Mouse (Mus musculus): Measurements from ENCODE around the gene Cdc42ep1. TPM values are rescaled to one million over a fixed set of nuclear protein-coding genes. Genes with fewer than 3 reads are reported as not detected.

The Cdc42ep1 gene
- polyA plus RNA-seq, 1 experiment = not detected

DNA sequence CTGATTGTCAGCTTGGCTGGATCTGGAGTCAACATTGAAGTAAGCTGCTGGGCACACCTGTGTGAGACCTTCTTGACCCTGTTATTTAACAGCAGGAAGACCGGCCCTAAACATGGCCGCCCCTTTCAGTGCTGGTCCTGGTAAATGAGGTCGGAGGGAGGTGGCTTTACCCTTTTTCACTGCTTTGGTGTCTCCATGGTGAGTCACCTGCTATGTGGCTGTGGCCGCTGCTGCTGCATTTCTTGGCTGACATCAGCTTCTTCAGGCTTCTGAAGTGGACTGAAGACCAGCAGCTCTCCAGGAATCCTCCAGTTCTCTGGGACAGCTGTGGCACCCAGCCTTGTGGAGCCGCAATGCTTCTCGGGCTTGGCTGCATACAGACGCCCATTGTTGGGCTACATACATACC lies 26.4 kb downstream of the Cdc42ep1 start:
- peak overlapping the region; percentile 62; the same call in 1 of the 2 replicates for H3K27ac ChIP-seq (ENCODE audit: insufficient read depth, low read depth, low read length)
- TF ChIP-seq CTCF (IDR thresholded peaks at IDR 0.05; ENCODE audit: insufficient read depth, low read depth, low read length) (no peak), POLR2A (IDR thresholded peaks at IDR 0.05; ENCODE audit: insufficient read depth, low read depth, low read length) (no peak)
- 45% methylated on average over 7 of the region's 7 CpGs for WGBS
- peaks cover 12% of the 10 kb centered on the region for H3K4me1 ChIP-seq (ENCODE audit: control insufficient read depth, insufficient read depth, low read length)
- no peak overlapping the region for H3K4me3 ChIP-seq (ENCODE audit: insufficient read depth, low read depth, low read length)

DNA sequence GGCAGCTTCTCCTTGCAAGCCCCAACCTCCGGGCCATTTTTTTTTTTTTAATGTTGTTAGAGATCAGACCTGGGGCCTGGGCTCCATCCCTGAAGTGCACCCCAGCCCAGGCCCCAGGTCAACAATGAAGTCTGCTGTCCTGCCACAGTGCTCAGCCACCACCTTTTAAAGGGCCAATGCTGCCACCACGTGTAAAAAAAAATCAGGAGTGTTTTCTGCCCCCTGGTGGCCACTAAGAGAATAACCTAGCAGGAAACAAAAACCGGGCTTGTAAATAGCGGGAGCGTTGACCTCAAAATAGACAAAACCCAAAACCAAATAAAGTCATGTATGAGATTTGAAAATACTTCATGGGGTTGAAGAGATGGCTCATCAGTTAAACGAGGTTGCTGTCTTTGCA lies 27.4 kb downstream of the Cdc42ep1 start:
- Histone ChIP-seq H3K4me1 (ENCODE audit: control insufficient read depth, insufficient read depth, low read length) (peaks cover 15% of the 10 kb centered on the region), H3K27ac (ENCODE audit: insufficient read depth, low read depth, low read length) (no peak overlapping the region), H3K4me3 (ENCODE audit: insufficient read depth, low read depth, low read length) (no peak overlapping the region)
- 21% methylated on average over 6 of the region's 6 CpGs for WGBS
- no peak for TF ChIP-seq POLR2A (IDR thresholded peaks at IDR 0.05; ENCODE audit: insufficient read depth, low read depth, low read length)
- peak; percentile 64 for TF ChIP-seq CTCF (IDR thresholded peaks at IDR 0.05; ENCODE audit: insufficient read depth, low read depth, low read length)

DNA sequence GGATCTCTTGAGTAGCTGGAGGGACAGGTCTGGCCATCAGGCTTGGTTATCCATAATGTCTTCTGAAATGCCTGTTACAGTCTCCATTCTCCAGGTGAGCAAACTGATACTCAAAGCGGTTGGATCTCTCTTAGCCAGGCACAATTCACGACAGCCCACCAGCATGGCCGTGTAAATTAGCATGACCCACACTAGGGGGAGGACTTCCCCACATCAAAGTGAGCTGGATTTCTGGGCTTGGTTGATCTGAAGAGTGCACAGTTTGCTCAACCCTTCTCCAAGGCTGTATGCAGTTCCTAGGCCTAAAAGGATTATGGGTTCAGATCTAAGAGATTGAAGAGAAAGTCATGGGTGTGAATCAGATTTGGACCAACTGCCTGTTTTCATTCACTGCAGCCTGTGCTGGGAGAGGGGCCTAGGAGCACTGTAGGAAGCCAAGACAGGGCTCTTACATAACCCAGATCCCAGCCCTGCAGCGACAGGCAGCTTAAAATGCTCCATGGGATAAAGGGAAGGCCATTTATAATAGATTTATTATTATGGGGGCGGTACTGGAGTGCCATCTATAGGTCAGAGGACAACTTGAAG lies 29.7 kb downstream of the Cdc42ep1 start:
- no peak overlapping the region for H3K27ac ChIP-seq (ENCODE audit: insufficient read depth, low read depth, low read length)
- 59% methylated on average over 5 of the region's 5 CpGs for WGBS
- no peak for TF ChIP-seq POLR2A (IDR thresholded peaks at IDR 0.05; ENCODE audit: insufficient read depth, low read depth, low read length)
- no peak for TF ChIP-seq CTCF (IDR thresholded peaks at IDR 0.05; ENCODE audit: insufficient read depth, low read depth, low read length)

GRCm38 (mm10) chr15:78873803-78874435 lies 31.5 kb downstream of the Cdc42ep1 start:
- no peak overlapping the region for H3K4me3 ChIP-seq (ENCODE audit: insufficient read depth, low read depth, low read length)
- TF ChIP-seq CTCF (IDR thresholded peaks at IDR 0.05; ENCODE audit: insufficient read depth, low read depth, low read length) (no peak), POLR2A (IDR thresholded peaks at IDR 0.05; ENCODE audit: insufficient read depth, low read depth, low read length) (no peak)
- H3K27ac ChIP-seq (ENCODE audit: insufficient read depth, low read depth, low read length) = no peak overlapping the region
- peaks cover 23% of the 10 kb centered on the region for H3K4me1 ChIP-seq (ENCODE audit: control insufficient read depth, insufficient read depth, low read length)
- 39% methylated on average over 13 of the region's 13 CpGs for WGBS

More for the DNA sequence above, 29.7 kb downstream of the Cdc42ep1 start:
- Histone ChIP-seq H3K4me1 (ENCODE audit: control insufficient read depth, insufficient read depth, low read length) (peaks cover 24% of the 10 kb centered on the region), H3K4me3 (ENCODE audit: insufficient read depth, low read depth, low read length) (no peak overlapping the region)

GRCm38 (mm10) chr15:78874989-78875388 lies 32.6 kb downstream of the Cdc42ep1 start:
- TF ChIP-seq POLR2A (IDR thresholded peaks at IDR 0.05; ENCODE audit: insufficient read depth, low read depth, low read length) (no peak), CTCF (IDR thresholded peaks at IDR 0.05; ENCODE audit: insufficient read depth, low read depth, low read length) (no peak)

GRCm38 (mm10) chr15:78875537-78875936 lies 33.1 kb downstream of the Cdc42ep1 start:
- WGBS = 54% methylated on average over 5 of the region's 5 CpGs
- TF ChIP-seq CTCF (IDR thresholded peaks at IDR 0.05; ENCODE audit: insufficient read depth, low read depth, low read length) (no peak), POLR2A (IDR thresholded peaks at IDR 0.05; ENCODE audit: insufficient read depth, low read depth, low read length) (no peak)
- H3K27ac ChIP-seq (ENCODE audit: insufficient read depth, low read depth, low read length) = peak overlapping the region; percentile 97
- no peak overlapping the region; the same call in 1 of the 2 replicates for H3K4me3 ChIP-seq (ENCODE audit: insufficient read depth, low read depth, low read length)
- H3K4me1 ChIP-seq (ENCODE audit: control insufficient read depth, insufficient read depth, low read length) = peaks cover 37% of the 10 kb centered on the region

More at GRCm38 (mm10) chr15:78874989-78875388, 32.6 kb downstream of the Cdc42ep1 start:
- H3K27ac ChIP-seq (ENCODE audit: insufficient read depth, low read depth, low read length) = peak overlapping the region; percentile 97
- H3K4me1 ChIP-seq (ENCODE audit: control insufficient read depth, insufficient read depth, low read length) = peaks cover 33% of the 10 kb centered on the region
- 57% methylated on average over 8 of the region's 8 CpGs for WGBS
- no peak overlapping the region for H3K4me3 ChIP-seq (ENCODE audit: insufficient read depth, low read depth, low read length)

DNA sequence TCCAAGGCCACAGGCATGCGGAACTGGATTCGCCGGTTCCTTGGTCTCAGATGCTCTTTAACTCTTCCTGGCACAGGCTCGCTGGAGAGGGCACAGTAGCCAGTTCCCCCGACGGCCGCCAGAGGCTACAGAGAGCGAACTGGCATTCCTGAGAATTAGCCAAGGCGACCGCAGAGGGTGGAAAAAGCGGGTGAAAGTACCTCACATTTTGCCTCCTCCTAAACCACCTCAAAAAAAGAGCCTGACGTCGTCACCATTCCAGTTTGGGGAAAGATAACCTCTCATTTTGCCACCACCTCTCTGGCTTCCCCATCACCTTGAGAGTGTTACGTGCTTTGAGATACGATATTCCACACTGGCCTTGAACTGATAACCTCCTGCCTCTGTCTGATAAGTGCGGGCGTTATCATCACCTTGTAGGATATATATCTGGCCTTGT lies 33.9 kb downstream of the Cdc42ep1 start:
- under 1% methylated on average over 17 of the region's 17 CpGs for WGBS
- TF ChIP-seq CTCF (IDR thresholded peaks at IDR 0.05; ENCODE audit: insufficient read depth, low read depth, low read length) (peak; percentile 76), POLR2A (IDR thresholded peaks at IDR 0.05; ENCODE audit: insufficient read depth, low read depth, low read length) (no peak)
- H3K4me3 ChIP-seq (ENCODE audit: insufficient read depth, low read depth, low read length) = peak overlapping the region; percentile 91; the same call in 1 of the 2 replicates
- peak overlapping the region; percentile 97 for H3K27ac ChIP-seq (ENCODE audit: insufficient read depth, low read depth, low read length)
- peaks cover 37% of the 10 kb centered on the region for H3K4me1 ChIP-seq (ENCODE audit: control insufficient read depth, insufficient read depth, low read length)

GRCm38 (mm10) chr15:78876991-78877809 lies 34.8 kb downstream of the Cdc42ep1 start, which contains the start of gene Gga1:
Gga1 (plus strand) TSS chr15:78877190.
- peaks cover 37% of the 10 kb centered on the region for H3K4me1 ChIP-seq (ENCODE audit: control insufficient read depth, insufficient read depth, low read length)
- under 1% methylated on average over 80 of the region's 95 CpGs for WGBS

More at GRCm38 (mm10) chr15:78876991-78877809, 34.8 kb downstream of the Cdc42ep1 start, which contains the start of gene Gga1:
- Histone ChIP-seq H3K4me3 (ENCODE audit: insufficient read depth, low read depth, low read length) (peak within 1 kb of the TSS; percentile 91), H3K27ac (ENCODE audit: insufficient read depth, low read depth, low read length) (peak within 1 kb of the TSS; percentile 97)
- TF ChIP-seq POLR2A (IDR thresholded peaks at IDR 0.05; ENCODE audit: insufficient read depth, low read depth, low read length) (peak; percentile 38; the same call in 1 of the 2 replicates), CTCF (IDR thresholded peaks at IDR 0.05; ENCODE audit: insufficient read depth, low read depth, low read length) (peak; percentile 37; the same call in 1 of the 2 replicates)

All from olfactory bulb, adult 2 months (tissue).